Mouse (Mus musculus): ENCODE measurements at regions not wholly inside any gene's neighbourhood (a gene's known extent, or its start where the extent isn't known, plus 50 kb on each side); places are given as distances from the start of the nearest gene placed in this dataset.
A peak's percentile ranks its signal among the peaks of the same experiment; 100 is the strongest.
"Not testable (repeated sequence)": the region's sequence is repeated elsewhere in the genome, so short reads cannot be mapped to it uniquely, and the experiment has no call there.

- no peak for DNase-seq
These were observed 451.3 kb upstream of the Ube2e3 start for GRCm38 (mm10) chr2:78416574-78417109.

- DNase-seq, result no peak
These were observed 454.9 kb upstream of the Ube2e3 start for GRCm38 (mm10) chr2:78412985-78413384.

GRCm38 (mm10) chr2:78403890-78404289 lies 457.7 kb upstream of the Cwc22 start:
- DNase-seq, result no peak

- DNase-seq, result no peak
These were observed 453.1 kb upstream of the Cwc22 start for GRCm38 (mm10) chr2:78399236-78399635.

- DNase-seq, result no peak
These were observed 450.7 kb upstream of the Cwc22 start for GRCm38 (mm10) chr2:78396924-78397323.

GRCm38 (mm10) chr2:78393090-78393489 lies 446.9 kb upstream of the Cwc22 start:
- DNase-seq, result no peak

GRCm38 (mm10) chr2:78392425-78392824 lies 446.2 kb upstream of the Cwc22 start:
- DNase-seq, result no peak

- peak; percentile 3 for DNase-seq
These were observed 441.8 kb upstream of the Cwc22 start for GRCm38 (mm10) chr2:78388001-78388400.

GRCm38 (mm10) chr2:78381234-78381633 lies 435.1 kb upstream of the Cwc22 start:
- no peak for DNase-seq

GRCm38 (mm10) chr2:78331736-78332475 lies 385.7 kb upstream of the Cwc22 start:
- no peak for DNase-seq

GRCm38 (mm10) chr2:78326091-78326490 lies 379.9 kb upstream of the Cwc22 start:
- no peak for DNase-seq

GRCm38 (mm10) chr2:78322216-78322965 lies 376.2 kb upstream of the Cwc22 start:
- no peak for DNase-seq

- no peak for DNase-seq
These were observed 365.8 kb upstream of the Cwc22 start for GRCm38 (mm10) chr2:78311766-78312491.

GRCm38 (mm10) chr2:78309361-78309760 lies 363.2 kb upstream of the Cwc22 start:
- no peak for DNase-seq

GRCm38 (mm10) chr2:78306897-78307296 lies 360.7 kb upstream of the Cwc22 start:
- DNase-seq, result no peak

- no peak for DNase-seq
These were observed 345.5 kb upstream of the Cwc22 start for GRCm38 (mm10) chr2:78291665-78292064.

GRCm38 (mm10) chr2:78284806-78285205 lies 338.6 kb upstream of the Cwc22 start:
- DNase-seq, result no peak

- no peak for DNase-seq
These were observed 337.4 kb upstream of the Cwc22 start for GRCm38 (mm10) chr2:78283605-78284004.

GRCm38 (mm10) chr2:78281846-78282245 lies 335.7 kb upstream of the Cwc22 start:
- not testable (repeated sequence) for DNase-seq

GRCm38 (mm10) chr2:78280219-78280915 lies 334.2 kb upstream of the Cwc22 start:
- no peak for DNase-seq

GRCm38 (mm10) chr2:78279382-78280056 lies 333.3 kb upstream of the Cwc22 start:
- DNase-seq, result no peak

GRCm38 (mm10) chr2:78278630-78279029 lies 332.5 kb upstream of the Cwc22 start:
- no peak for DNase-seq

All from right cerebral cortex, postnatal 4 days (tissue).